In the genomic region with DNA sequence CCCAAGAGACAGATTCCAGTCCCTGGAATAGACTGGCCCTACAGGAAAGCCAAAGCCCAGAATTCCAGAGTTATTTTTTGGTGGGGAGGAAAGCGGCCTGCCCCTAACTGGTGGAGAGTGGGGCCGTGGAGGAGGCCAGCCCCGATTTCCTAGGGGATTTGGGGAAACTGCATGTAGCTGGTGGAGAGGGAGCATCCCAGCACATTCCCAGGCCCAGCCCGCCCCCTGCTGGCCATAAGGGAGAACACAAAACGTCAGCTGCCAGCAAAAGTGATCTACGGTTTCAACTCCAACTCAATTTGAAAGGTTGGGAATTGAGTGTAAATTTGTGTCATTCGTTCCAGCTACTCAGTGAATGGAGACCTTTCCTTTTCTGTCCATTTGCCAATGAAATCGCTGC, we compare ENCODE assay signal across 10 mouse cellular contexts. TPM values are rescaled to one million over a fixed set of nuclear protein-coding genes. Genes with fewer than 3 reads are reported as not detected.
DNase-seq lines count a peak whose midpoint lies in the region; ATAC-seq and TF ChIP-seq lines count a peak whose summit lies in the region.
"Had no signal": no experiment of that assay in that cellular context is flagged by ENCODE, and none has a peak within 500 bp of the region (broad histone marks: within the 10 kb centered on the region; RNA-seq: fewer than 3 reads in every experiment).

No protein-coding gene starts in this region.

- no peaks in the 10 kb centered on the region for H3K9me3 ChIP-seq in heart, embryonic 12.5 days (replicated peaks)
- H3K9me3 ChIP-seq in stomach, embryonic 15.5 days = no peaks in the 10 kb centered on the region
- H3K9me3 ChIP-seq: limb, embryonic 15.5 days had no signal

- TF ChIP-seq CTCF in cortical plate, adult 2 months (IDR thresholded peaks at IDR 0.05; ENCODE audit: extremely low read depth, insufficient read depth, low read length) = peak; percentile 89

- peak; percentile 81 to 85 for DNase-seq in heart, adult 18-20 months
- DNase-seq in ZHBTc4 (ENCODE audit: low read depth, low spot score) = peak; percentile 76
- DNase-seq in gastrocnemius, postnatal 25 days = peak; percentile 63
- DNase-seq in layer of hippocampus, adult 8-10 months (ENCODE audit: low spot score in 2 of 2) = peak; percentile 51 to 87
- peak; percentile 71 for DNase-seq in lung, postnatal 14 days

- no peak overlapping the region for H3K27ac ChIP-seq in heart, embryonic 12.5 days (ENCODE audit: poor library complexity, severe bottlenecking)
- no peak overlapping the region for H3K27ac ChIP-seq in cortical plate, adult 2 months (ENCODE audit: insufficient read depth, low read length)
- H3K27ac ChIP-seq in stomach, embryonic 15.5 days = no peak overlapping the region

- no peak overlapping the region for H3K9ac ChIP-seq in heart, embryonic 12.5 days
- H3K9ac ChIP-seq in stomach, embryonic 15.5 days = no peak overlapping the region
- H3K9ac ChIP-seq: limb, embryonic 15.5 days had no signal

- no peak overlapping the region for H3K4me2 ChIP-seq in heart, embryonic 12.5 days
- no peak overlapping the region for H3K4me2 ChIP-seq in stomach, embryonic 15.5 days
- H3K4me2 ChIP-seq: limb, embryonic 15.5 days had no signal

- no peak for ATAC-seq in heart, embryonic 12.5 days (ENCODE audit: insufficient number of reproducible peaks, low FRiP score)
- peak; percentile 18; the same call in 1 of the 2 replicates for ATAC-seq in stomach, embryonic 15.5 days (ENCODE audit: insufficient read depth, low FRiP score, low read depth)

- peaks cover 34% of the 10 kb centered on the region for H3K27me3 ChIP-seq in heart, embryonic 12.5 days (replicated peaks)
- no peaks in the 10 kb centered on the region for H3K27me3 ChIP-seq in stomach, embryonic 15.5 days (replicated peaks)

- H3K4me3 ChIP-seq in heart, embryonic 12.5 days = no peak overlapping the region
- H3K4me3 ChIP-seq in cortical plate, adult 2 months (ENCODE audit: insufficient read depth, low read length) = no peak overlapping the region
- no peak overlapping the region for H3K4me3 ChIP-seq in stomach, embryonic 15.5 days (replicated peaks)
- H3K4me3 ChIP-seq: limb, embryonic 15.5 days had no signal

- no peak for TF ChIP-seq POLR2A in cortical plate, adult 2 months (IDR thresholded peaks at IDR 0.05; ENCODE audit: extremely low read depth, insufficient read depth, low read length)

- 8% methylated on average over 8 of the region's 8 CpGs for WGBS in heart, embryonic 12.5 days
- 6% methylated on average over 8 of the region's 8 CpGs for WGBS in stomach, embryonic 15.5 days

- H3K4me1 ChIP-seq in heart, embryonic 12.5 days (replicated peaks) = no peaks in the 10 kb centered on the region
- peaks cover 5% of the 10 kb centered on the region; the same call in 1 of the 2 replicates for H3K4me1 ChIP-seq in cortical plate, adult 2 months (ENCODE audit: control insufficient read depth, insufficient read depth, low read length)
- 0 out of 2 replicates have a peak, but pooled peaks cover 3% of the 10 kb centered on the region for H3K4me1 ChIP-seq in stomach, embryonic 15.5 days

- H3K36me3 ChIP-seq in heart, embryonic 12.5 days = no peaks in the 10 kb centered on the region
- no peaks in the 10 kb centered on the region for H3K36me3 ChIP-seq in stomach, embryonic 15.5 days
- H3K36me3 ChIP-seq: G1E; limb, embryonic 15.5 days had no signal

RNA-seq across cellular contexts. Expression of a gene that starts 58.9 kb away (rescaled TPM):
- 10 to 100 TPM; 35.9 to 58.1 TPM for total RNA-seq in heart, adult 18-20 months (2021)
- 0.24 TPM in 1 of 2 replicates, not detected in the other for polyA plus RNA-seq in heart, embryonic 12.5 days (2016; fragmentation: Nextera tagmentation; extraction: Ambion mirVana)
- polyA plus RNA-seq in cortical plate, adult 2 months (2012; rRNA removed) = 1.9 and 2.0 TPM in 2 replicates
- 10 to 100 TPM in 1 of 2 experiments, 1 to 10 TPM in 1; 5.2 to 10.8 TPM for total RNA-seq in gastrocnemius, postnatal 25 days (2021)
- total RNA-seq in layer of hippocampus, adult 8-10 months (2022) = 1 to 10 TPM; 1.7 to 2.9 (median 2.7) TPM
- polyA plus RNA-seq in stomach, embryonic 15.5 days (2015; fragmentation: Nextera tagmentation; extraction: Ambion mirVana) = 2.2 and 2.8 TPM in 2 replicates
- polyA plus RNA-seq: G1E had no signal
